In genomic region chr14:99778957-99779356, GRCm38 (mm10) we compare ENCODE assay signal across 13 mouse cellular contexts.
"Had no signal": no experiment of that assay in that cellular context is flagged by ENCODE, and none has a peak within 500 bp of the region (broad histone marks: within the 10 kb centered on the region; RNA-seq: fewer than 3 reads in every experiment).

No protein-coding gene starts in this region.

- H3K27me3 ChIP-seq: midbrain, embryonic 12.5 days; neural tube, embryonic 12.5 days had no signal

- H3K36me3 ChIP-seq: midbrain, embryonic 10.5 days; midbrain, embryonic 12.5 days; neural tube, embryonic 12.5 days had no signal

- H3K9me3 ChIP-seq: midbrain, embryonic 10.5 days; midbrain, embryonic 12.5 days; neural tube, embryonic 12.5 days had no signal

- ATAC-seq: midbrain, embryonic 16.5 days had no signal

- H3K4me1 ChIP-seq: midbrain, embryonic 10.5 days; midbrain, embryonic 12.5 days; neural tube, embryonic 12.5 days had no signal

- H3K4me2 ChIP-seq: lung, embryonic 14.5 days; midbrain, embryonic 12.5 days; neural tube, embryonic 12.5 days had no signal

- H3K4me3 ChIP-seq: midbrain, embryonic 10.5 days; midbrain, embryonic 12.5 days; myocyte; neural tube, embryonic 12.5 days had no signal

- H3K27ac ChIP-seq: midbrain, embryonic 10.5 days; midbrain, embryonic 12.5 days; neural tube, embryonic 12.5 days had no signal

- H3K9ac ChIP-seq: lung, embryonic 14.5 days; midbrain, embryonic 12.5 days; neural tube, embryonic 12.5 days had no signal

- DNase-seq: lung, embryonic 14.5 days; lung, postnatal 10 days; midbrain, embryonic 14.5 days; right cerebral cortex, postnatal 14 days; spleen, adult 18-20 months; thymus, adult 18-20 months; thymus, postnatal 25 days; thymus, postnatal 4 days had no signal
